Mouse (Mus musculus) midbrain, embryonic 10.5 days (tissue): ENCODE results near the gene Myo15b. TPM values are rescaled to one million over a fixed set of nuclear protein-coding genes. Genes with fewer than 3 reads are reported as not detected.

Experiments used
- DNase-seq: peaks from one replicate; pipeline ENCODE4 v3.0.0-alpha.2; 2017; ENCODE audit warnings: low spot score
- H3K27ac ChIP-seq: fragments of 300-500 bp; sonication (generic); replicated peaks from 2 replicates; pipeline ENCODE4 v1.5.1; 2016; ENCODE audit warnings: mild to moderate bottlenecking
- H3K27me3 ChIP-seq: fragments of 300-500 bp; sonication (generic); 2 replicates; pipeline ENCODE4 v1.6.1; 2016; ENCODE audit warnings: low read depth, mild to moderate bottlenecking; ENCODE audit not compliant: poor library complexity, severe bottlenecking
- H3K36me3 ChIP-seq: fragments of 300-500 bp; sonication (generic); 2 replicates; pipeline ENCODE4 v1.6.1; 2016; ENCODE audit warnings: mild to moderate bottlenecking, moderate library complexity
- H3K4me1 ChIP-seq: fragments of 300-500 bp; sonication (generic); 2 replicates; pipeline ENCODE4 v1.6.1; 2016
- H3K4me3 ChIP-seq: fragments of 300-500 bp; sonication (generic); 2 replicates; pipeline ENCODE4 v1.5.1; 2016; ENCODE audit warnings: mild to moderate bottlenecking, moderate library complexity
- H3K9me3 ChIP-seq: fragments of 300-500 bp; sonication (generic); replicated peaks from 2 replicates; pipeline ENCODE4 v1.6.1; 2016; ENCODE audit warnings: mild to moderate bottlenecking
- WGBS: fragments of 180-500 bp; shearing (Covaris S2); methylation state at CpG from one replicate; pipeline ENCODE4 v1.1.7; 2016; 5-methylcytosine and 5-hydroxymethylcytosine counted together
- polyA plus RNA-seq: library from polyadenylated mRNA; unstranded; fragments of >200 nt; fragmentation: Nextera tagmentation; extraction: Ambion mirVana; gene quantifications from 2 replicates; pipeline ENCODE4 v1.2.1, GENCODE M21; 2016

Myo15b gene
- polyA plus RNA-seq, 1 experiment from 2014 or later: 0.12 TPM

GRCm38 (mm10) chr11:115902177-115902576, 44.0 kb downstream of the Myo15b start:
- H3K4me1 ChIP-seq: peaks cover 80% of the 10 kb centered on the region
- H3K36me3 ChIP-seq: peaks cover 9% of the 10 kb centered on the region
- no peaks in the 10 kb centered on the region for H3K9me3 ChIP-seq
- DNase-seq: no peak
- 80% methylated on average over 5 of the region's 5 CpGs for WGBS
- H3K27me3 ChIP-seq: no peaks in the 10 kb centered on the region
- peak overlapping the region; percentile 67 for H3K27ac ChIP-seq
- no peak overlapping the region for H3K4me3 ChIP-seq

- H3K27ac ChIP-seq: peak overlapping the region; percentile 67
- 74% methylated on average over 1 of the region's 1 CpGs for WGBS
- H3K4me1 ChIP-seq: peaks cover 80% of the 10 kb centered on the region
- H3K27me3 ChIP-seq: no peaks in the 10 kb centered on the region
- no peak overlapping the region for H3K4me3 ChIP-seq
- peaks cover 4% of the 10 kb centered on the region for H3K36me3 ChIP-seq
- DNase-seq: no peak
- no peaks in the 10 kb centered on the region for H3K9me3 ChIP-seq
Measured at GRCm38 (mm10) chr11:115902831-115903230, 44.6 kb downstream of the Myo15b start.

DNA sequence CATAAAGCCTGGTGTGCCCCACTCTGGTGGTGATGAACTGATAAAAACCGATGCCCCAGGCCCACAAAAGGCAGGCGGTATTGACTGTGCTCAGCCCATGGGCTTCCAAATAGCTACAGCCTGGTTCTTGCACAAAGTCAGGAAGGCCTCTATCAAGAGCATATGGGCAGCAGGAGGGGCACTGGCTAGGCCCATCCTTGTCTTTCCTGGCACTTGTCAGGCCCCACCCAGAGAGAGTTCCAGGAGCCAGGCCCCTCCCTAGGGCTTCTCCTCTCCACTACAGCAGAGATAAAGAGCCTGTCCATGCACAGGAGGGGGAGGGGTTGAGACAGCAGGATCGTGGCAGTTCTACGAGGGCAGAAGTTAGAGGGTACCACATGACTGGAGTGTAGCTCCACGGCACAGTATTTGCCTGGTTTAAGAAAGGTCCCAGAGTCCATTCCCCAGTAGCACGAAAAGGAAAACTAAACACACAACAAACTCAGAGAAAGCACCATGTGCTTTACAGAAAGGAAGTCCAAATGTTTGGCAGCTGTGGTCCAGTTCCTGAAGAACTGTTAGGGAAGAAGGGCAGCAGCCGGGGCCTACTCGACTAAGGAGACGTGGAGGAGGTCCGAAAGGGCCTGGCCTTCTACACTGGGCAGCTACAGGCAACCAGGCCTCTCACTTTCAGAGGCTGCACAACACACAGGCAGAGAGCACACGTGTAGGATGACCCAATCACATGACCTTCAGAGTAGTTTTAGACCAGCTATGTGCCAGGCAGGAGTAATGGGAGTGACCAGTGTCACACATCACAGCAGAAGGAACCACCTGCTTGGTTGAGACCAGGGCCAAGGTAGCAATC, 45.4 kb downstream of the Myo15b start:
- peak overlapping the region; percentile 67 for H3K27ac ChIP-seq
- peaks cover 10% of the 10 kb centered on the region for H3K36me3 ChIP-seq
- DNase-seq: no peak
- WGBS: 81% methylated on average over 11 of the region's 11 CpGs
- no peaks in the 10 kb centered on the region for H3K9me3 ChIP-seq
- H3K4me1 ChIP-seq: peaks cover 77% of the 10 kb centered on the region
- no peak overlapping the region for H3K4me3 ChIP-seq
- H3K27me3 ChIP-seq: no peaks in the 10 kb centered on the region

GRCm38 (mm10) chr11:115904231-115904955, 46.2 kb downstream of the Myo15b start:
- Histone ChIP-seq H3K9me3 (no peaks in the 10 kb centered on the region), H3K4me1 (peaks cover 69% of the 10 kb centered on the region), H3K36me3 (peaks cover 16% of the 10 kb centered on the region), H3K27ac (peak overlapping the region; percentile 74), H3K27me3 (no peaks in the 10 kb centered on the region), H3K4me3 (no peak overlapping the region)
- 80% methylated on average over 8 of the region's 8 CpGs for WGBS
- no peak for DNase-seq

DNA sequence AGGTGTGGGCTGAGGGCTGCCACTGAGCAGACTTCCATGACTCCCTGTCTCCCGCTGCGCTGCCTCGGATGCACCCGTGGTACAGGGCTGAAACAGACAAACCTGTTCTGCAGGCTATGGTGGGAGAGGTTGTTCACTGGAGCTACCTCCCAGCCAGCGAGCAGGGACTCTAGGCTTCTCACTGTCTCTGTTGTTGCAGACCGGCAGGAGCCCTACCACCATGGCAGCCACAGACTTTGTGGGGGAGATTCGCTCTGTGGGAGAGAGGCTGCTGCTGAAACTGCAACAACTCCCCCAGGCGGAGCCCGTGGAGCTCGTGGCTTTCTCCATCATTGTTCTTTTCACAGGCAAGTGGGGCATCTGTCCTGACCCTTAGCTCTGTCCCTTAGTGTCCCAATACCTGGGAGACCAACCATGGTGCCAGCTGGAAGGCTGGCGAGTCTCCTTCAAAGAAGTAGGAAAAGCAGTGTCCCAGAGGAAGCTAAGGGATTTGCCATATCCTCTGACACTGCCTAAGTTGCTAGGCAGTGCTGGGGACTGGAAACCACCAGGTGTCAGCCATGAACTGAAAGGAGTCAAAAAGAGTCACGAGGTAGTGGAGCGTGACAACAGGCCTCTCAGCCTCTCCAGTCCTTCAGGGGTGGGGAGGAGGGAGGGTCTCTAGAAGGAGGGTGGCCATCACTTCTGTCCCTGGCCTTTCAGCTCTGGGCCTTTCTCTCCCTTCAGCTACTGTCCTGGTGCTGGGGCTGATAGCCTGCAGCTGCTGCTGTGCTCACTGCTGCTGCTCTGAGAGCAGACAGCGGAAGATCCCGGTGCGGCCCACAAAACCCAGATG, 47.0 kb downstream of the Myo15b start:
- H3K4me1 ChIP-seq: peaks cover 61% of the 10 kb centered on the region
- DNase-seq: no peak
- H3K9me3 ChIP-seq: no peaks in the 10 kb centered on the region
- 0 out of 2 replicates have a peak overlapping the region, but pooled peaks have one; percentile 4 for H3K4me3 ChIP-seq
- H3K27me3 ChIP-seq: no peaks in the 10 kb centered on the region
- peaks cover 17% of the 10 kb centered on the region for H3K36me3 ChIP-seq
- WGBS: 47% methylated on average over 16 of the region's 16 CpGs
- peak overlapping the region; percentile 74 for H3K27ac ChIP-seq

DNA sequence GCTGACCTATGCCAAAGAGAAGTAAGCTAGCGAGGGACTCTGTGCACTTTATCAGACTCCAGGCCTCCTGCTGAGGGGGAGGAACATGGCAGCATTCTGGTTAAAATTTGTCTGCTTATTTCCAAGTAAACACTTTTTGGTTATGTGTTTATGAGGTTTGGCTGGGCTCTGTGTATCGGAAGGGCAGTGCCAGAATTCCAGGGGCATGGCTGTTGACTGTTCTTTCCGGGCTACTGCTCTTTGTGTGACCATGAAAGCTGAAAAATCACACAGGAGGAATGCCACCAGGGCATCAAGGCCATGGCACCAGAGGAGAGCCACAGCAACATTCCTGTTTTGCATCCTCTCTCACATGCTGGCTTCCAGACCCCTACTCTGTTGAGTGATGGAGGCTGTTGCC, 47.9 kb downstream of the Myo15b start:
- H3K9me3 ChIP-seq: no peaks in the 10 kb centered on the region
- peaks cover 52% of the 10 kb centered on the region for H3K4me1 ChIP-seq
- DNase-seq: no peak
- H3K27ac ChIP-seq: peak overlapping the region; percentile 74
- peaks cover 21% of the 10 kb centered on the region for H3K36me3 ChIP-seq
- no peaks in the 10 kb centered on the region for H3K27me3 ChIP-seq
- WGBS: 74% methylated on average over 3 of the region's 3 CpGs
- no peak overlapping the region for H3K4me3 ChIP-seq

- Histone ChIP-seq H3K27ac (0 out of 2 replicates have a peak overlapping the region, but pooled peaks have one; percentile 74), H3K36me3 (peaks cover 25% of the 10 kb centered on the region)
- WGBS: 92% methylated on average over 5 of the region's 5 CpGs
Measured at GRCm38 (mm10) chr11:115906521-115906920, 48.3 kb downstream of the Myo15b start.

DNA sequence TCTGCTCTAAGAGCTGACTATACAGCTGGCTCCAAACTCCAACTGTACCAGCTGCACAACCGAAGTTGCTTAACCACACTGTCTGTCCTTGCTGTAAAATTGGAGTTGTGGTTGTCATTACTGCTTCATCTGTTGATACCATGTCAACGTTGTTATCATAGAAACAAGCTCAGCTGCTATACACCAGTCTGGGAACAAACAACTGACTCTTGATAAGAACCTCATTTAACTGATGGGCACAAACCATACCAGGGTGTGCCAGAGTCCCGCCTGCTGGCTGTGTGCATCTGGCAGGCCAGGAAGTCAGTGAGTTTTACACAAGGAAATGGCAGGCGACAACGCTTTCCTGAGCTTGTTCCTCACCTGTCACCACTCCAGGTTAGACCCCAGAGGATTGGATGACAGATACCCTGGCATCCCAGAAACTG, 52.9 kb downstream of the Myo15b start:
- Histone ChIP-seq H3K4me3 (no peak overlapping the region), H3K27ac (no peak overlapping the region), H3K36me3 (peaks cover 60% of the 10 kb centered on the region), H3K9me3 (no peaks in the 10 kb centered on the region), H3K4me1 (peaks cover 9% of the 10 kb centered on the region), H3K27me3 (no peaks in the 10 kb centered on the region)
- no peak for DNase-seq
- whole genome bisulfite sequencing: 98% methylated on average over 5 of the region's 5 CpGs

More at GRCm38 (mm10) chr11:115906521-115906920, 48.3 kb downstream of the Myo15b start:
- H3K4me1 ChIP-seq: peaks cover 48% of the 10 kb centered on the region
- DNase-seq: no peak
- H3K27me3 ChIP-seq: no peaks in the 10 kb centered on the region
- H3K9me3 ChIP-seq: no peaks in the 10 kb centered on the region
- no peak overlapping the region for H3K4me3 ChIP-seq

GRCm38 (mm10) chr11:115911632-115912376, 53.6 kb downstream of the Myo15b start, which contains the start of gene Smim6:
Gene Smim6 (plus strand): TSS chr11:115912017.
- Histone ChIP-seq H3K9me3 (no peaks in the 10 kb centered on the region), H3K27ac (no peak within 1 kb of the TSS), H3K4me1 (0 out of 2 replicates have a peak, but pooled peaks cover 2% of the 10 kb centered on the region), H3K27me3 (no peaks in the 10 kb centered on the region), H3K36me3 (peaks cover 66% of the 10 kb centered on the region), H3K4me3 (no peak within 1 kb of the TSS)
- 89% methylated on average over 11 of the region's 11 CpGs for WGBS
- DNase-seq: no peak

- no peak overlapping the region for H3K4me3 ChIP-seq
- 90% methylated on average over 4 of the region's 4 CpGs for WGBS
- H3K27ac ChIP-seq: no peak overlapping the region
- no peaks in the 10 kb centered on the region for H3K27me3 ChIP-seq
- DNase-seq: no peak
- no peaks in the 10 kb centered on the region for H3K4me1 ChIP-seq
- no peaks in the 10 kb centered on the region for H3K9me3 ChIP-seq
- peaks cover 63% of the 10 kb centered on the region for H3K36me3 ChIP-seq
Measured at GRCm38 (mm10) chr11:115916579-115916978, 58.4 kb downstream of the Myo15b start.

GRCm38 (mm10) chr11:115918637-115919036, 60.4 kb downstream of the Myo15b start:
- Histone ChIP-seq H3K4me3 (no peak overlapping the region), H3K27ac (no peak overlapping the region), H3K9me3 (no peaks in the 10 kb centered on the region), H3K27me3 (no peaks in the 10 kb centered on the region), H3K36me3 (peaks cover 64% of the 10 kb centered on the region), H3K4me1 (no peaks in the 10 kb centered on the region)
- 91% methylated on average over 5 of the region's 5 CpGs for WGBS
- DNase-seq: no peak

DNA sequence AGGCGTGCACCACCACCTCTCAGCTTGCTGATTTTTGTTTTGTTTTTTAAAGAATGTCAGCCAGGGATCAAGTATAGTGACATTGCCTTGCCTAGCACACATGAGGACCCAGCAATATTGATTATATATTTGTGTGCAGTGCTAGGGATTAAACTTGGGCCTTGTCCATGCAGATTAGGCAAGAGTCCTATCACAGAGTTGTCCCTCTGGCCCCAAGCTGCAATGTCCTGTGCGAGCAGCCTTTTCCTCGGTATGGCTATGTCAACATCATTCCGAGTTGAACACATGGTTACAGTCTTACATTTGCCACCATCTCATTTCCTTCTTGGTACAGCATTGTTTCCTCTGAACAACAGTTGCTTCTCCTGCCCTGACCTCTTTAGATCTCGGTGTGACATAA, 60.9 kb downstream of the Myo15b start:
- DNase-seq: no peak
- no peaks in the 10 kb centered on the region for H3K9me3 ChIP-seq
- H3K4me3 ChIP-seq: no peak overlapping the region
- no peaks in the 10 kb centered on the region for H3K27me3 ChIP-seq
- H3K36me3 ChIP-seq: peaks cover 65% of the 10 kb centered on the region
- H3K4me1 ChIP-seq: no peaks in the 10 kb centered on the region
- no peak overlapping the region for H3K27ac ChIP-seq
- 93% methylated on average over 5 of the region's 5 CpGs for WGBS
